Mouse (Mus musculus) layer of hippocampus, adult 8-10 months (tissue): Measurements from ENCODE around the gene Anapc7. TPM values are rescaled to one million over a fixed set of nuclear protein-coding genes. Genes with fewer than 3 reads are reported as not detected.
"Not testable (repeated sequence)": the region's sequence is repeated elsewhere in the genome, so short reads cannot be mapped to it uniquely, and the experiment has no call there.

Experiments
- DNase-seq, 2 experiments: peaks; one replicate each; pipeline ENCODE4 v3.0.0; 2022; ENCODE audit warnings: low spot score in 2 of 2
- total RNA-seq, 4 experiments: library from RNA; stranded (reverse); gene quantifications; 2 replicates each; pipeline ENCODE4 v1.2.4; 2022

The Anapc7 gene
- total RNA-seq, 4 experiments from 2014 or later: 33.0 to 39.2 (median 36.3) TPM

- DNase-seq: no peak
Measured at GRCm38 (mm10) chr5:122450913-122451317, 29.4 kb downstream of the Anapc7 start.

- DNase-seq: no peak
Measured at GRCm38 (mm10) chr5:122451324-122451723, 29.8 kb downstream of the Anapc7 start.

DNA sequence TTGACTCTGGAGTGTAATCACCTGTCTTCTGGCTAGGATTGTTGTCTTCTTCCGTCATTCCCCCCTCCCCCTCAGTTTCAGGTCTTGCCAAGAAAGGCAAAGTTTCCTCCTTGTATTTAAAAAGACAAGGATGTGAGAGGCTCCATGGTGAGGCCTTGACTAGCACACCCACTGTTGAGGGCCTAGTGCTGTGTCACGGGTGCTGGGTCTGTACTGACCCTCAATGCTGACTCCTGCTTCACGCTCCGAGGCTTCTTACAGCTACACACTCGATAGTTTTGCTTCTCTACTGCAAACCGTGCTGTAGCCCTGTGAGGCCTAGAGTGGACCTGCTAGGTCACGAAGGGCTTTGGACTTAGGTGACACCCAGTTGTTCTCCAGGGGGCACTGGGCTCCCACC lies 30.7 kb downstream of the Anapc7 start:
- no peak for DNase-seq

GRCm38 (mm10) chr5:122453188-122453587 lies 31.7 kb downstream of the Anapc7 start:
- no peak for DNase-seq

GRCm38 (mm10) chr5:122454442-122454841 lies 32.9 kb downstream of the Anapc7 start:
- DNase-seq: no peak

- DNase-seq: no peak
Measured at GRCm38 (mm10) chr5:122454883-122455282, 33.4 kb downstream of the Anapc7 start.

DNA sequence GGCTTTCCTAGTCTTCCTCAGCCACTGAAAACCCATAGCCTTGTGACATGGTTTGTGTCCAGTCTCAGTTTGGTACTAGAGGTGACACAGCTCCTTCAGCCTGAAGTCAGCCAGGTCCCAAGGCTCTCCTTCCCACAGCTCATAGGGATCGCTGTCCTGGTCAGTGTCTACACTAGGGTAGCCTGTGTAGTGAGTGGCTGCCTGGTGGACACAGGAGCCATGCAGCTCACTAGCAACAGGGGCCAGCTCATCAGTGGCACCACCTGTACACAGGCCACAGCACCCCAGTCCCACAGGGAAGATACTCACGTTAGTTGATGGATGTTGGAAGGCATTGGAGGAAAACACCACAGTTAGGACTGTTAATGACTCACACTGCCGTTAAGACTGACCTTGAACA lies 34.1 kb downstream of the Anapc7 start:
- DNase-seq: no peak

GRCm38 (mm10) chr5:122457054-122457453 lies 35.6 kb downstream of the Anapc7 start:
- not testable (repeated sequence) for DNase-seq

DNA sequence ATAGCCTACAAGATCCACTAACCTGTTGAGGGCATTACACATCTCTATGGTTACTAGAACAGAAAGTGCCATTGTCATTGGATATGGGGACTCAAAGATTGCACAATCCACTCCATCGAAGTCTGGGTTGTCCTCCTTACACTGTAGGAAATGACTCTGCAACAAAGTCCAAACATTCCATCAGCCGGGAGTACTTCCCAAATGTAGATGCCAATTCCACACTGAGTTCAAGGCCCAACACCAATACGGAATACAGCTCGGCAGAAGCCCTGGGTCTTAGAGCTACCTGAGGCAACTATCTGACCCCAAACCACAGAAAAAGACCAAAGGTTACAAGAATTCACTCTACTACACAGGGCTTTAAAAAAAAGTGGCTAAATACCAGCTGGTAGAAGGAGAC lies 36.6 kb downstream of the Anapc7 start:
- no peak for DNase-seq

DNA sequence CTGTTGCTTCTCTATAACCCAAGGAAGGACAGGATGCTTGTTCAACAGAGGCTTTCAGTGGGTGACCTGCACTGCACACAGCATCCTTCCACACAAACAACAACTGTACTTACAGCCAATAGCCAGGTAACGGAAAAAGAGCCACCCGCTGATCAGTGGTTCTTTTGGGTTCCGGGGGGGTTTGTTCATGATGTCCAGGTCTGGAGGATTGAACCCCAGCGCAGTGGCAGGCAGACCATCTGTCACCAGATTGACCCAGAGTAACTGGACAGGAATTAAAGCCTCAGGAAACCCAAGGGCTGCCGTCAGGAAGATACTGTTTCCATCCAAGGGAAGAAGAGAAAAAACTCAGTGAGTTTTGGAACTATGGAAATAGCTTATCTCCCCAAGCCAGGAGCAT lies 37.8 kb downstream of the Anapc7 start:
- no peak for DNase-seq

GRCm38 (mm10) chr5:122460656-122461055 lies 39.2 kb downstream of the Anapc7 start:
- no peak for DNase-seq

GRCm38 (mm10) chr5:122461431-122461830 lies 39.9 kb downstream of the Anapc7 start:
- no peak for DNase-seq

- DNase-seq: no peak
Measured at GRCm38 (mm10) chr5:122471658-122472057, 50.2 kb downstream of the Anapc7 start.

DNA sequence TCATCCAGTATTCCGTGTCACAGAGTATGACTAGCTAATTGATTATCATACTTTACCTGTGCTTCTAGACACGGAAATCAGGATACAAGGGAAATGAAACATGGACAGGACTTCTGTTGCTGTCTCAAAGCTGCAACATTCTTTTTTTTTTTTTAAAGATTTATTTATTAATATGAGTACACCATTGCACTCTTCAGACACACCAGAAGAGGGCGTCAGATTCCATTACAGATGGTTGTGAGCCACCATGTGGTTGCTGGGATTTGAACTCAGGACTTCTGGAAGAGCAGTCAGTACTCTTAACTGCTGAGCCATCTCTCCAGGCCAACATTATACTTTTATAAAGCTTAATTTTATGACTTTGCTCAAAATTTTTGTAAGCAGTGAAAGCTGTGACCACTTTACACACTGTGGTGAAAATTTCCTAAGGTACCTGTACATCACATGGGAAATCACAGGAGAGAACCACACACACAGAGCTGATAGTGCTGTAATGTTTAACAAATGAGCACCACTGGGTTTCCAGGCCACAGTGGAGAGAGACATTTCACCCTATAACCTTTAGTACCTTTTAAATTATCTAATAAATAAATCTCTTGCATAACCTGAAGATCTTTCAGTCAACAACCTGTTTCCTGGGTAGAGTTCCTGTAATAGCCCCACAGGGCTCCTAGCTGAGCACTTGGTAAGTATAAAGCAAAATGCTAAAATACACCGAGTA lies 53.3 kb downstream of the Anapc7 start:
- DNase-seq: no peak

DNA sequence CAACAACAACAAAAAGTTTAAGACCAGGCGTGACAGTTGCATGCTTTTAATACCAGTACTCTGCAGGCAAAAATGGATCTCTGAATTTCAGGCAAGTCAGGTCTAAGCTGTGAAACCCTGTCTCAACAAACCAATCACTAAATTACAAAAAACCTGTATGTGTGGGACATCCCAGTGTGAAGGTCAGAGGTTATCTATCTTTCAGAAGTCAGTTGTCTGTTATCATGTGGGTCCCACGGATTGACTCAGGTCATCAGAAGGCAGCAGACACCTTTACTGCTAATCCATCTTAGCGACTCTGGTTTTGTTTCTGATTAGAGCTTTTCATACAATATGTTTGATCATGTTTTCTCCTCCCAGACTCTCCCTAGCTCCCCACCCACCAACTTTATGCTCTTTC lies 54.6 kb downstream of the Anapc7 start:
- no peak for DNase-seq

DNA sequence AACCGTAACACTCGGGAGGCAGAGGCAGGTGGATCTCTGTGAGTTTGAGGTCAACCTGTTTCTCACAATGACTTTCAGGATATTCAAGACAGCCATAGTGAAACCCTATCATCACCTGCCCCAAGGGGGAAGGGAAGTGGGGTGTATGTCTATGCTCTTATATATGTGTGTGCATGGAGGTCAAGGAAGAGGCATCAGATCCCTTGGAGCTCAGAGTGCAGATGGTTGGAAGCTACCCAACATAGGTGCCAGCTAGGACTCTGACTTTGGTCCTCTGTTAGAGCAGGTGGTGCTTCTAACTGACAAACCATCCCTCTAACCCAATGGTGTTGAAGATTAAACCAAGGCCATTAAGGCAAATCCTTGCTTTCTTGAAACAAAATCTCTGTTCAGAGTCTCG lies 56.0 kb downstream of the Anapc7 start:
- DNase-seq: no peak

DNA sequence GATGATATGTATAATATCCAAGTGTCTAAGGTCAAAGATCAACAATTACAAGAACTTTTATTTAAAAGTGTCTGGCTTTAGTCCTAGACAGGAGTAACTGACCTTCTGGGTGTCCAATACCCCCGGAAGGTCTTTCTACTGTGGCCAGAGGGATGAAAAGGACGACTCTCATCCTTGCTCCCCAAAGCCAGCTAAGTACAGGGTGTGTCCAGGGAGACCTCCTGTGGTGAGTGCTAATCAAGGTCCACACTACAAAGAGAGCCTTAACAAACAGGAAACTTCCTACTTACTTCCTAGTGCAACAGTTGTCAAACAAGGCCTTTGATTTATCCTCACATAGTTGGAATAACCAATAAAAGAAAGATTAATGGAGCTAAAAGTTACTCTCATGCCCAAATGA lies 57.6 kb downstream of the Anapc7 start:
- DNase-seq: no peak

DNA sequence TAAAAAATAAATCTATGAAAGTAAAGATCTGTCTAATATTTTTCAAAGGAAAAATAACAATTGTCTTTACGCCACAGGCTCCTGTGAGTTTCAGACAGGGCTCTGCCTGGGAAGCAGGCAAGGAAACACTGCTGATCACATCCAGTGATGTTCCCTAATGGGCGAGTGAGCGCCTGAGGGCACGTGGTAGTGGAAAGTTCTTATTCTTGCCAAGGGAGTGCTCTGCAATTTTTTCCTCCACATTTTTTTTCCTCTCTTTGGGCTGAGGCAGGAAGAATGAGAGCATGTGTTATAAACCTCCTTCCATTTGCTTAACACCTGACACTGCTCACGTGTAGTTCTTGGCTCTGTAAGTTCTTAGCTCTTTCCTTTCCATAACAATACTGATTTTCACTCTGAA lies 60.4 kb downstream of the Anapc7 start:
- no peak for DNase-seq

DNA sequence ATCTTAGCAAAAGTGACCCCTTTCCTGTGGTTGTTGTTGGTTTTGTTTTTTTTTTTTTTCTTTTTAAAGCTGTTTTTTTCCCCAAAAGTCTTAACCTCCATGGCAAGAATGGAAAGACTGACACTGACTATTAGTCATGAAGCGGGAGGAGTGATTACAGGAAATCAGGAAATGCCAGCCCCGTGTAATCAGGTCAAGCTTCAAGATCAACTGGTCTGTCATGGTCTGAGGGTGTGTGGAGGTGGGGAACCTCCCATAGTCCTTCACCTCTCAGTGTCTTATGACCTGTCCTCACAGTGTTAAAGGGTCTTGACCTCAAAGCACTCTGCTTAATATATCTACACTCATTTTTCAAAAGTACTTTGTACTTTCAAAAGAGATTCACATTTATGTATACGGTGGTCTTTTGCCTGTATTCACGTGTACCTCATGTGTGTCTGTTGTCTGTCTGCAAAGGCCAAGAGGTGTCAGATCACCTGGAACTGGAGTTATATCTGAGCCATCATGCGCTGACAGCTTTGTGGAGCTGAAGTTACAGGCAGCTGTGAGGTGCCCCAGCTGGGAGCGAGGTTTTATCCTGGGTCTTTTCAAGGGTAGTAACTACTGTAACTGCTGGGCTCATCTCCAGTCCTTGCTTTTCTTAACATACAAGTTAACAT lies 61.4 kb downstream of the Anapc7 start:
- no peak for DNase-seq

GRCm38 (mm10) chr5:122486243-122486642 lies 64.8 kb downstream of the Anapc7 start:
- not testable (repeated sequence) for DNase-seq

GRCm38 (mm10) chr5:122487825-122488224 lies 66.3 kb downstream of the Anapc7 start:
- DNase-seq: no peak

DNA sequence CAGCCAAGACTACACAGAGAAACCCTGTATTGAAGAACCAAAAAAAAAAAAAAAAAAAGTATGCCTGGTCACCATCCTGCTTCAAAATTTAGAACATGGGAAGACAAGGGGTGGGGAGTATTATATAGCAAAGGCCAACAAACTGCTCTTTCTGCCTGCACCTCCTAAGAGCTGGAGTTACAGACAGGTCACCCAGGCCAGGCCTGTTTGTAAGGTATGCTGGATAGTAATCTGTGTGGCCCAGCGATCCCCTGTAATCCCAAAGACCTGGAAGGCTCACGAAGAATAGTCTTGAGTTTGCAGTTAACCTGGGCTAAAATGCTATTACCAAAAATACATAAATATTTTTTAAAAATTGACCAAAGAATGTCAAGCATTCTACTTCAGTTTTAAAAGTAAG lies 68.7 kb downstream of the Anapc7 start:
- no peak for DNase-seq

GRCm38 (mm10) chr5:122491385-122491784 lies 69.9 kb downstream of the Anapc7 start:
- no peak for DNase-seq
